Mouse (Mus musculus) forebrain, embryonic 16.5 days (tissue): ENCODE measurements at regions not wholly inside any gene's neighbourhood (a gene's known extent, or its start where the extent isn't known, plus 50 kb on each side); places are given as distances from the start of the nearest gene placed in this dataset.

ENCODE experiments used
- ATAC-seq: fragments of 200-750 bp; cut with Nextera tagmentation; 2 replicates; pipeline ENCODE4 v1.8.0; 2017; ENCODE audit warnings: mild to moderate bottlenecking, moderate library complexity
- H3K27ac ChIP-seq: fragments of 300-500 bp; sonication (generic); 2 replicates; pipeline ENCODE4 v1.5.1; 2014; ENCODE audit warnings: low read length, control low read depth
- H3K27me3 ChIP-seq: fragments of 300-500 bp; sonication (generic); replicated peaks from 2 replicates; pipeline ENCODE4 v1.6.1; 2014; ENCODE audit warnings: low read length; ENCODE audit not compliant: control insufficient read depth, insufficient read depth
- H3K36me3 ChIP-seq: fragments of 300-500 bp; sonication (generic); 2 replicates; pipeline ENCODE4 v1.6.1; 2014; ENCODE audit not compliant: control insufficient read depth, insufficient read depth
- H3K4me1 ChIP-seq: fragments of 300-500 bp; sonication (generic); replicated peaks from 2 replicates; pipeline ENCODE4 v1.6.1; 2014; ENCODE audit warnings: low read length; ENCODE audit not compliant: control insufficient read depth, insufficient read depth
- H3K4me2 ChIP-seq: fragments of 300-500 bp; sonication (generic); 2 replicates; pipeline ENCODE4 v1.6.1; 2014; ENCODE audit warnings: mild to moderate bottlenecking, low read length, control low read depth
- H3K4me3 ChIP-seq: fragments of 300-500 bp; sonication (generic); replicated peaks from 2 replicates; pipeline ENCODE4 v1.5.1; 2014; ENCODE audit warnings: mild to moderate bottlenecking, low read length, control low read depth
- H3K9ac ChIP-seq: fragments of 300-500 bp; sonication (generic); replicated peaks from 2 replicates; pipeline ENCODE4 v1.6.1; 2014; ENCODE audit warnings: low read depth, low read length, control low read depth
- H3K9me3 ChIP-seq: fragments of 300-500 bp; sonication (generic); 2 replicates; pipeline ENCODE4 v1.6.1; 2016; ENCODE audit warnings: low read length; ENCODE audit not compliant: control insufficient read depth
- WGBS: fragments of 180-500 bp; shearing (Covaris S2); extraction: QIAGEN DNeasy Blood & Tissue Kit; methylation state at CpG from one replicate; pipeline ENCODE4 v1.1.7; 2014; 5-methylcytosine and 5-hydroxymethylcytosine counted together

- 92% methylated on average over 1 of the region's 1 CpGs for WGBS
- Histone ChIP-seq H3K4me2 (no peak overlapping the region), H3K4me1 (peaks cover 31% of the 10 kb centered on the region)
These were observed 156.5 kb upstream of the Ppp2r3a start for GRCm38 (mm10) chr9:101408116-101408515.

GRCm38 (mm10) chr9:101407141-101407540 lies 155.5 kb upstream of the Ppp2r3a start:
- no peaks in the 10 kb centered on the region for H3K9me3 ChIP-seq
- no peak overlapping the region for H3K4me2 ChIP-seq
- no peak overlapping the region for H3K9ac ChIP-seq

More at GRCm38 (mm10) chr9:101408116-101408515, 156.5 kb upstream of the Ppp2r3a start:
- no peaks in the 10 kb centered on the region for H3K36me3 ChIP-seq
- H3K4me3 ChIP-seq = no peak overlapping the region
- no peaks in the 10 kb centered on the region for H3K9me3 ChIP-seq
- peak overlapping the region; percentile 87 for H3K27ac ChIP-seq
- H3K27me3 ChIP-seq = no peaks in the 10 kb centered on the region
- H3K9ac ChIP-seq = no peak overlapping the region
- no peak for ATAC-seq

GRCm38 (mm10) chr9:101404441-101405081 lies 153.0 kb upstream of the Ppp2r3a start:
- H3K9me3 ChIP-seq = no peaks in the 10 kb centered on the region
- H3K9ac ChIP-seq = no peak overlapping the region
- peak overlapping the region; percentile 17; the same call in 1 of the 2 replicates for H3K4me2 ChIP-seq
- H3K4me1 ChIP-seq = peaks cover 31% of the 10 kb centered on the region
- WGBS = 12% methylated on average over 13 of the region's 13 CpGs
- H3K4me3 ChIP-seq = no peak overlapping the region
- H3K27ac ChIP-seq = peak overlapping the region; percentile 10; the same call in 1 of the 2 replicates
- no peaks in the 10 kb centered on the region for H3K27me3 ChIP-seq
- H3K36me3 ChIP-seq = no peaks in the 10 kb centered on the region
- ATAC-seq = peak; percentile 86

More at GRCm38 (mm10) chr9:101407141-101407540, 155.5 kb upstream of the Ppp2r3a start:
- Histone ChIP-seq H3K36me3 (no peaks in the 10 kb centered on the region), H3K27ac (peak overlapping the region; percentile 87), H3K4me1 (peaks cover 31% of the 10 kb centered on the region), H3K27me3 (no peaks in the 10 kb centered on the region), H3K4me3 (no peak overlapping the region)
- 32% methylated on average over 5 of the region's 5 CpGs for WGBS
- ATAC-seq = peak; percentile 70

GRCm38 (mm10) chr9:101404034-101404433 lies 152.4 kb upstream of the Ppp2r3a start:
- Histone ChIP-seq H3K9ac (no peak overlapping the region), H3K27ac (peak overlapping the region; percentile 20; the same call in 1 of the 2 replicates)
- 36% methylated on average over 3 of the region's 3 CpGs for WGBS

GRCm38 (mm10) chr9:101402544-101403194 lies 151.1 kb upstream of the Ppp2r3a start:
- no peaks in the 10 kb centered on the region for H3K27me3 ChIP-seq
- H3K36me3 ChIP-seq = no peaks in the 10 kb centered on the region
- no peak for ATAC-seq
- no peak overlapping the region for H3K4me3 ChIP-seq
- H3K4me2 ChIP-seq = no peak overlapping the region
- no peak overlapping the region for H3K27ac ChIP-seq
- H3K4me1 ChIP-seq = peaks cover 26% of the 10 kb centered on the region
- 85% methylated on average over 9 of the region's 9 CpGs for WGBS
- no peaks in the 10 kb centered on the region for H3K9me3 ChIP-seq
- no peak overlapping the region for H3K9ac ChIP-seq

More at GRCm38 (mm10) chr9:101404034-101404433, 152.4 kb upstream of the Ppp2r3a start:
- Histone ChIP-seq H3K9me3 (no peaks in the 10 kb centered on the region), H3K4me1 (peaks cover 31% of the 10 kb centered on the region), H3K4me3 (no peak overlapping the region), H3K4me2 (no peak overlapping the region), H3K36me3 (no peaks in the 10 kb centered on the region), H3K27me3 (no peaks in the 10 kb centered on the region)
- no peak for ATAC-seq

- H3K4me1 ChIP-seq = peaks cover 15% of the 10 kb centered on the region
- no peaks in the 10 kb centered on the region for H3K36me3 ChIP-seq
- H3K4me3 ChIP-seq = no peak overlapping the region
- ATAC-seq = no peak
- no peaks in the 10 kb centered on the region for H3K9me3 ChIP-seq
- no peak overlapping the region for H3K4me2 ChIP-seq
- H3K9ac ChIP-seq = no peak overlapping the region
- no peaks in the 10 kb centered on the region for H3K27me3 ChIP-seq
- H3K27ac ChIP-seq = no peak overlapping the region
- WGBS = 88% methylated on average over 9 of the region's 9 CpGs
These were observed 149.8 kb upstream of the Ppp2r3a start for GRCm38 (mm10) chr9:101401416-101401815.

GRCm38 (mm10) chr9:101398858-101399257 lies 147.3 kb upstream of the Ppp2r3a start:
- H3K4me3 ChIP-seq = no peak overlapping the region
- ATAC-seq = no peak
- no peaks in the 10 kb centered on the region for H3K36me3 ChIP-seq
- no peaks in the 10 kb centered on the region for H3K27me3 ChIP-seq
- H3K4me1 ChIP-seq = peaks cover 4% of the 10 kb centered on the region
- H3K9ac ChIP-seq = no peak overlapping the region
- H3K4me2 ChIP-seq = no peak overlapping the region
- no peak overlapping the region for H3K27ac ChIP-seq
- H3K9me3 ChIP-seq = no peaks in the 10 kb centered on the region
- WGBS = 71% methylated on average over 3 of the region's 3 CpGs

GRCm38 (mm10) chr9:101369380-101369779 lies 117.8 kb upstream of the Ppp2r3a start:
- Histone ChIP-seq H3K9ac (no peak overlapping the region), H3K4me2 (no peak overlapping the region), H3K36me3 (no peaks in the 10 kb centered on the region), H3K27me3 (no peaks in the 10 kb centered on the region), H3K4me3 (no peak overlapping the region), H3K9me3 (no peaks in the 10 kb centered on the region), H3K27ac (no peak overlapping the region), H3K4me1 (0 out of 2 replicates have a peak, but pooled peaks cover 2% of the 10 kb centered on the region)
- 86% methylated on average over 2 of the region's 2 CpGs for WGBS
- no peak for ATAC-seq

- H3K27ac ChIP-seq = no peak overlapping the region
- H3K36me3 ChIP-seq = no peaks in the 10 kb centered on the region
- H3K27me3 ChIP-seq = no peaks in the 10 kb centered on the region
- H3K4me2 ChIP-seq = no peak overlapping the region
- 32% methylated on average over 6 of the region's 6 CpGs for WGBS
- no peak overlapping the region for H3K4me3 ChIP-seq
- no peak overlapping the region for H3K9ac ChIP-seq
- 0 out of 2 replicates have a peak, but pooled peaks cover 2% of the 10 kb centered on the region for H3K4me1 ChIP-seq
- H3K9me3 ChIP-seq = no peaks in the 10 kb centered on the region
- peak; percentile 83 for ATAC-seq
These were observed 105.0 kb upstream of the Ppp2r3a start for GRCm38 (mm10) chr9:101356607-101357006.
